Mouse (Mus musculus) midbrain, embryonic 16.5 days (tissue): ENCODE measurements around the gene Vmac. TPM values are rescaled to one million over a fixed set of nuclear protein-coding genes. Genes with fewer than 3 reads are reported as not detected.
A peak's percentile ranks its signal among the peaks of the same experiment; 100 is the strongest.

Experiments
- ATAC-seq: fragments of 200-750 bp; cut with Nextera tagmentation; 2 replicates; pipeline ENCODE4 v1.8.0; 2017; ENCODE audit warnings: moderate TSS enrichment
- H3K27ac ChIP-seq: fragments of 300-500 bp; sonication (generic); 2 replicates; pipeline ENCODE4 v1.5.1; 2014; ENCODE audit warnings: mild to moderate bottlenecking, low read length, mixed read lengths
- H3K27me3 ChIP-seq: fragments of 300-500 bp; sonication (generic); 2 replicates; pipeline ENCODE4 v1.6.1; 2014; ENCODE audit warnings: low read depth, low read length, mixed read lengths; ENCODE audit not compliant: control insufficient read depth, insufficient read depth
- H3K36me3 ChIP-seq: fragments of 300-500 bp; sonication (generic); 2 replicates; pipeline ENCODE4 v1.6.1; 2014; ENCODE audit warnings: mild to moderate bottlenecking, low read length, moderate library complexity, mixed read lengths; ENCODE audit not compliant: control insufficient read depth, insufficient read depth
- H3K4me1 ChIP-seq: fragments of 300-500 bp; sonication (generic); 2 replicates; pipeline ENCODE4 v1.6.1; 2014; ENCODE audit warnings: mild to moderate bottlenecking, low read length, mixed read lengths; ENCODE audit not compliant: control insufficient read depth, insufficient read depth
- H3K4me2 ChIP-seq: fragments of 300-500 bp; sonication (generic); 2 replicates; pipeline ENCODE4 v1.6.1; 2014; ENCODE audit warnings: mild to moderate bottlenecking, low read length, mixed read lengths
- H3K4me3 ChIP-seq: fragments of 300-500 bp; sonication (generic); 2 replicates; pipeline ENCODE4 v1.5.1; 2014; ENCODE audit warnings: low read depth, mild to moderate bottlenecking, low read length, moderate library complexity, mixed read lengths
- H3K9ac ChIP-seq: fragments of 300-500 bp; sonication (generic); 2 replicates; pipeline ENCODE4 v1.6.1; 2014; ENCODE audit warnings: low read depth, low read length, mixed read lengths
- H3K9me3 ChIP-seq: fragments of 300-500 bp; sonication (generic); replicated peaks from 2 replicates; pipeline ENCODE4 v1.6.1; 2014; ENCODE audit warnings: mild to moderate bottlenecking, low read length, mixed read lengths; ENCODE audit not compliant: control insufficient read depth, poor library complexity, severe bottlenecking
- WGBS: fragments of 180-500 bp; shearing (Covaris S2); extraction: QIAGEN DNeasy Blood & Tissue Kit; methylation state at CpG from one replicate; pipeline ENCODE4 v1.1.7; 2014; 5-methylcytosine and 5-hydroxymethylcytosine counted together
- polyA plus RNA-seq: library from polyadenylated mRNA; unstranded; fragments of >200 nt; fragmentation: Nextera tagmentation; extraction: Ambion mirVana; gene quantifications from 2 replicates; pipeline ENCODE4 v1.2.1, GENCODE M21; 2015

Vmac gene
- polyA plus RNA-seq, 1 experiment from 2014 or later, result 16.1 TPM

DNA sequence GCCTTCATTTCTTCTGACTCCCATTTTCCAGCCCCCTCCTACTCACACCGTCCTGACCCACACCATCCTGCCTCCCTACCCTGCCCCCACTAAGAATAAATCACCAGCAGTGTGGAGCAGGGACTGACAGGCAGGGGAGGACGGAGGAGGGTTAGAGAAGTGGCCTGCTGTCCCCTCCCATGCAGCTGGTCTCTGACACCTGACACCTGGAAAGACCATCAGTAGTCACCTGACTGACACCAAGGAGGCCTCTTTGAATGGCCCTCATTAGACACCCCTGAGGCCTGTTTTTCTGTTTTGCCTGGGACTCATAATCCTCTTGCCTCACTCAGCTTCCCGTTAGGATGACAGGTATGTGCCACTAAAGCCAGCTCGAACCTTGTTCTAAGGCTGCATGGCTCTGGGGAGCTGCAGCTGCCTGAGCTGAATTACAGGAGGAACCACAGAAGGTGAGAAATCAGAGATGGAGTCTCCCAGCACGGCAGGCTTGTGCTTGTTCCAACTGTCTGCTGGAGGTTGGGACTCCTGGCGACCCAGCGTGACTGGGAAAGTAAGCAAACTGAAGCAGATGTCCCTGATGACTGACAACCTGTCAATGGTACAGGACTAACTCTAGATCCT lies 9.3 kb upstream of the Vmac start:
- H3K4me3 ChIP-seq, result no peak overlapping the region
- H3K36me3 ChIP-seq, result peaks cover 16% of the 10 kb centered on the region
- no peaks in the 10 kb centered on the region for H3K4me1 ChIP-seq
- WGBS, result 17% methylated on average over 7 of the region's 7 CpGs
- ATAC-seq, result no peak
- H3K4me2 ChIP-seq, result no peak overlapping the region
- no peaks in the 10 kb centered on the region for H3K9me3 ChIP-seq
- H3K27me3 ChIP-seq, result no peaks in the 10 kb centered on the region
- no peak overlapping the region for H3K27ac ChIP-seq
- H3K9ac ChIP-seq, result no peak overlapping the region

DNA sequence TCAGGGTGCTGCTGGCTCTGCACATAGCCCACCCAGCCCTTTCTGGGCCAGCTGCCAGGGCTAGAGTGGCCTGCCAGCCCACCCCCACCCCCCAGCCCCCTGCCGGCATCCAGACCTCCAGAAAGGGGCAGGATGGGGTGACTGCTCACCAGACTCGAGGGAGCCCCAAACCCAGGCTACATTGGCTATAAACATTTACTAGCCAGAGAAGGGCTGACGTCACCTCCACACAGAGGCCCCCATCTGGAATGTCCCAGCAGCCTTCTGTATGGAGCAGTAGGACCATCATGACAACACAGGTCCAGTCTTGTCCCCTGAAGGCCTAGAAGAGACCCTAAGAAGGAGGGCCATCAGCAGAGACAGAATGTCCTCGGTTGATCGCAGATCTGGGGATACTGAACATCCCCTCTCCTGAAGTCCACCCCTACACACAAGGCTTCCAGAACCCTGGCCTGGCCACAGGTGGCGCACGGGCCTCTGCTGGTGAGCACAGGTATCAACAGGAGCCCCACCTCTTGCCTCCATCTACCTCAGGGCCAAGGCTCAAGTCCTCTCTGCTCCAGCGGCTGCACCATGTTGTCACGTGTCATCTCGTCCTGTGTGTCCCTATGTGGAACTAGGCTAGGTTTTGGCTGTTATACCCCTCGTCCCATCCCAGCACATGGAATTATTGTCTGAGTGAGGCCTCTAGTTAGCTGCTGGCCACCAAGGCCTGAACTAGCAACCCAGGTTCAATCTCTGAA lies 5.8 kb upstream of the Vmac start:
- 84% methylated on average over 11 of the region's 11 CpGs for WGBS
- no peak overlapping the region for H3K9ac ChIP-seq
- ATAC-seq, result no peak
- peaks cover 10% of the 10 kb centered on the region for H3K4me1 ChIP-seq
- H3K27me3 ChIP-seq, result no peaks in the 10 kb centered on the region
- H3K27ac ChIP-seq, result no peak overlapping the region
- H3K4me2 ChIP-seq, result no peak overlapping the region
- no peak overlapping the region for H3K4me3 ChIP-seq
- no peaks in the 10 kb centered on the region for H3K9me3 ChIP-seq
- peaks cover 16% of the 10 kb centered on the region for H3K36me3 ChIP-seq

DNA sequence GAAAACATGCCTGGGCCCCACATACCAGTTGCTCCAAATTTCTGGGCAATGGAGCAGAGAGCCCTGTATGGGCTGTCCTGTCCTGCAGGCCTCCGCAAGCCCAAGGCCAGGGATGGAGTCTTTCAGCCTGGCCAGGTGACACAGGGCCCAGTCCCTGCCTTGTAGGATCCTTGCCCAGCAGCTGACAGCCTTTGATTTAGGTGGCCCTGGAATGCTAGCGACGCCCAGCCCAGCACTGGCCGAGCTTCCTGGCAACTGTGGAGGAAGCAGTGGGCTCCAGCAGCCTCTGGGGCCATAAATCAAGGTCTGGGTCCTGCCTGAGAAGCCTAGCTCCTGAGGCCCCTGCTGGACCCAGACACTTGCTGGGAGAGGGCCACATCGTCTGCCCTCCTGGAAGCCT lies 4.6 kb upstream of the Vmac start:
- H3K27me3 ChIP-seq, result no peaks in the 10 kb centered on the region
- no peak overlapping the region for H3K27ac ChIP-seq
- peaks cover 15% of the 10 kb centered on the region for H3K4me1 ChIP-seq
- H3K36me3 ChIP-seq, result peaks cover 16% of the 10 kb centered on the region
- no peak overlapping the region for H3K4me3 ChIP-seq
- no peak overlapping the region for H3K9ac ChIP-seq
- no peak for ATAC-seq
- H3K4me2 ChIP-seq, result no peak overlapping the region
- WGBS, result 94% methylated on average over 5 of the region's 5 CpGs
- no peaks in the 10 kb centered on the region for H3K9me3 ChIP-seq

DNA sequence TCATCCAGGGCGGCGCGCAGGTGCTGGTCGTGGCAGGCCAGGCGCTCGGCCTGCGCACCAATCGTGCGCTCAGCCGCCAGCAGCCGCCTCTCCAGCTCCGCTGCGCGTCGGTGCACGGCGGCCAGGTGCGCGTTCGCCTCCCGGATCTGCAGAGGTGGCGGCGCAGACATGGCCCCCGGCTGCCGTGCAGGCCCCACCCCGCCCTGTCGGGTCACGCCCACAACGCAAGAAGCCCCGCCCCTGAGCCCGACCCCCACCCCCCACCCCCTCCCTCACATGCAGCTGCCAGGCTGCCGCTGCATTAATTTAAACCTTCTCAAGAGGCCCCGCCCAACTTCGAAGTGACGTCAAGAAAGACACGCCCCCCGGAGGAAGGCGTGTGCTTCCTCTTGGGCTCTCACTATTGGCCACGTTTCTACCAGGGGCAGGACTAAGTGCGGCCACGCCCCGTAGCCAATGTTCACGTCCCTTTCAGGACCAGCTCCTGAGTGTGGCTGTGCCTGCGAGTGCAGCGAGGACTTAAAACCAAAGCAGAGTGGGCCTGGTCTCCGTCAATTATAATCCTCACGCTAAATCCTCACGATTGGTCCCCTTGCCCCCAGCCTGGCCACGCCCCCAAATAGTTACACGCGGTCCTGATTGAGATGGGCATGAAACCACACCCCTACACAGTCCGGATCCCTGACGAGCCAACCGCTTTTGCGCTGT lies 1.0 kb downstream of the Vmac start:
- H3K27ac ChIP-seq, result peak overlapping the region; percentile 86
- no peaks in the 10 kb centered on the region for H3K27me3 ChIP-seq
- H3K36me3 ChIP-seq, result 0 out of 2 replicates have a peak, but pooled peaks cover 5% of the 10 kb centered on the region
- WGBS, result under 1% methylated on average over 52 of the region's 55 CpGs
- H3K4me3 ChIP-seq, result peak overlapping the region; percentile 76
- no peaks in the 10 kb centered on the region for H3K9me3 ChIP-seq
- ATAC-seq, result peak; percentile 94
- H3K9ac ChIP-seq, result peak overlapping the region; percentile 89
- H3K4me2 ChIP-seq, result peak overlapping the region; percentile 70
- H3K4me1 ChIP-seq, result peaks cover 23% of the 10 kb centered on the region

DNA sequence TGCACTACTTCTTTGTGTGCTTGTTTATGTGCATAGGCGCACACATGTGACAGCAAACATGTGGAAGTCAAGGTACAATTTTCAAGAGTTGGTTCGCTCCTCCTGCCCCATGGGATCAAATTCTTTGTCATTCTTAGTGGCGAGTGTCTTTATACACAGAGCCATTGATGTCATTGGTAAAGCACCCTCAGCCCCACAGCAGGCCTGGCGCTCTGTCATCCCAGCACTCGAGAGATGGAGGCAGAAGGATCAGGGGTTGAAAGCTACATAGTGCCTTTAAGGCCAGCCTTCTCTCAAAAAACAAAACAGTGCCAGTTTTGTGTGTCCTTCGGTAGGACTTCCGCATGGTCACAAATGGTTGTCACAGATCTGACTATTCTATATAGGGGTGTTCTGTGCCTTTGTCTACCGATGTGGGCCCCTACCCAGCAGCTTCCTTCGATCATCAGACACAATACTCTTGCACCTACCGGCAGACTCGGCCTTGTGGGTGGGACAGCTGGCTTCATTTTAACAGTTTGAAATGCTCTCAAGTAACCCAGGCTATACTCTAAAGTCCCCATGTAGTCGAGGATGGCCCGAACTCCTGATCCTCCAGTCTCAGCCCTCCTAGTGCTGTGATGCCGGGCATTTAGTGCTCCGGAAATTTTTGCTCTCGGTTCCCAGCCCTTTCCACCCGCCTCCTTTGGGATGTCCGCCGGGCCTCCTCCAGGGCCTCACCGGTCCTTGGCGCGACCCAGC lies 1.7 kb downstream of the Vmac start:
- Histone ChIP-seq H3K4me2 (peak overlapping the region; percentile 70), H3K4me3 (peak overlapping the region; percentile 76), H3K27me3 (no peaks in the 10 kb centered on the region), H3K9ac (peak overlapping the region; percentile 82), H3K36me3 (peaks cover 12% of the 10 kb centered on the region), H3K27ac (peak overlapping the region; percentile 85), H3K4me1 (peaks cover 23% of the 10 kb centered on the region), H3K9me3 (no peaks in the 10 kb centered on the region)
- WGBS, result 22% methylated on average over 22 of the region's 22 CpGs
- ATAC-seq, result peak; percentile 2

DNA sequence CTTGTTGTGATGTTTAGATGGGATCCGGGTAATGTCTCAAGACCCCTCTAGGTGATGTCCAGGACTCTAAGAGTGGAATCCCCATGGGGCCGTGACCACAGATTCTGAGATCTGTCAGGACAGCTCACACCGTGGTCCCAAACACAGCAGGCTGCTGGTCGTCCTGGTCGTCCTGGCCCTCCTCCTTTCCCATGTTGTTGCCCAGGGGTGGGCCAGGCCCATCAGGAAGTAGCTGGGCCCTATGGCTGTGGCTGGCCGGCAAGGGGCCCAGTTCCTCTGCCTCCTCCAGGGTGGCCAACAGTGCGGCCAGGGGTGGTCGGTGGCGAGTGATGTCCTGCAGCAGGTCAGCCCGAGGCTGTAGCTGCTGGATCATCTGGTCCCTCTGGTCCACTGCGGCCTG lies 2.5 kb downstream of the Vmac start:
- Histone ChIP-seq H3K4me2 (peak overlapping the region; percentile 70), H3K9ac (peak overlapping the region; percentile 82; the same call in 1 of the 2 replicates)
- ATAC-seq, result no peak

DNA sequence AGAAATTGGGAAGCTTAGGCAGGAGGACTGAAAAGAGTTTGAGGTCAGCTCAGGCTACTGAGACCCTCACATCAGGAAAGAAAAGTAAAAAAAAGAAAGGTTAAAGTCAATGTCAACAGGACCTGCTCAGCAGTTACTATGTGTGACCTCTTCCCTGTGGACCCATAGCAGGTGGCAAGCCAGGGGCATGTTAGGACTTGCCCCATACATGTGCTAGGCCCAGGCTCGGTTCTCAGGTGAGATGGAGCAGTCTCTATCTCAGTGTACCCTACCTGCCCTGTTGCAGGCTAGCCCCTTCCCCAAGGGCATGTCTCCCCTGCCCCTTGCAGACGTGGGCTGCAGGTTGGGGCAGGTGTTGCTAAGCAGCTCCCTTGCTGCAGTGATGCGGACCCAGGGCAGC lies 8.1 kb downstream of the Vmac start:
- Histone ChIP-seq H3K9ac (no peak overlapping the region), H3K4me2 (no peak overlapping the region), H3K27ac (no peak overlapping the region), H3K36me3 (peaks cover 66% of the 10 kb centered on the region), H3K4me1 (no peaks in the 10 kb centered on the region), H3K27me3 (no peaks in the 10 kb centered on the region), H3K4me3 (no peak overlapping the region), H3K9me3 (no peaks in the 10 kb centered on the region)
- 92% methylated on average over 3 of the region's 3 CpGs for WGBS
- no peak; the same call in 1 of the 2 replicates for ATAC-seq

More for the DNA sequence above, 2.5 kb downstream of the Vmac start:
- peak overlapping the region; percentile 76; the same call in 1 of the 2 replicates for H3K4me3 ChIP-seq
- no peaks in the 10 kb centered on the region for H3K27me3 ChIP-seq
- H3K27ac ChIP-seq, result no peak overlapping the region
- 65% methylated on average over 11 of the region's 11 CpGs for WGBS
- H3K36me3 ChIP-seq, result peaks cover 20% of the 10 kb centered on the region
- H3K9me3 ChIP-seq, result no peaks in the 10 kb centered on the region
- H3K4me1 ChIP-seq, result peaks cover 23% of the 10 kb centered on the region

DNA sequence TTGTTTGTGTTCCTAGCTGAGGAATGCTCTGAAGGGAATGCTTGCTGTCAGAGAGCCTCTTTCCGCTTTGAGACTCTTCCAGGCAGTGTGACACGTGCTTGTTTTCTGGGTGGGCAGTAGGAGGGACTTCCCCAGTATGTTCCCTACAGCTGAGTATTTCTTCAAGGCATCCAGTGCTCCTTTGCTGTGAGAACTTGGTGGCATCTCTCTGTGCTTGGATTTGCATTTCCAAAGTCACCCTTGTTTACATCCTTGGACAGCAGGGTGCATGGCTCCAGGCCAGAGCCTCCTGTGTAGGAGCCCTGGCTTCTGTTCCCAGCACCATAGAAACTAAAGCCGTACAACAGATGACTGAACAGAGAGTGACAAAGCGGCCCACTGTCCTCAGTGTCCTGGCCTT lies 9.1 kb downstream of the Vmac start:
- 77% methylated on average over 4 of the region's 4 CpGs for WGBS
- no peak for ATAC-seq
- H3K4me1 ChIP-seq, result no peaks in the 10 kb centered on the region
- H3K4me2 ChIP-seq, result no peak overlapping the region
- H3K27me3 ChIP-seq, result no peaks in the 10 kb centered on the region
- no peak overlapping the region for H3K9ac ChIP-seq
- no peaks in the 10 kb centered on the region for H3K9me3 ChIP-seq
- no peak overlapping the region for H3K27ac ChIP-seq
- no peak overlapping the region for H3K4me3 ChIP-seq
- H3K36me3 ChIP-seq, result peaks cover 67% of the 10 kb centered on the region
